Mouse (Mus musculus) heart, embryonic 11.5 days (tissue): ENCODE data around the gene Pgap3. TPM values are rescaled to one million over a fixed set of nuclear protein-coding genes. Genes with fewer than 3 reads are reported as not detected.
A peak's percentile ranks its signal among the peaks of the same experiment; 100 is the strongest.

Experiments
- ATAC-seq: fragments of 200-750 bp; cut with Nextera tagmentation; replicated peaks from 2 replicates; pipeline ENCODE4 v1.8.0; 2017; ENCODE audit warnings: moderate library complexity; ENCODE audit not compliant: insufficient number of reproducible peaks, low FRiP score, low TSS enrichment
- H3K27ac ChIP-seq: fragments of 300-500 bp; sonication (generic); 2 replicates; pipeline ENCODE4 v1.5.1; 2014; ENCODE audit warnings: mild to moderate bottlenecking, low read depth, low read length
- H3K27me3 ChIP-seq: fragments of 300-500 bp; sonication (generic); 2 replicates; pipeline ENCODE4 v1.6.1; 2014; ENCODE audit warnings: mild to moderate bottlenecking, low read length, mixed read lengths; ENCODE audit not compliant: control insufficient read depth, insufficient read depth
- H3K36me3 ChIP-seq: fragments of 300-500 bp; sonication (generic); 2 replicates; pipeline ENCODE4 v1.6.1; 2014; ENCODE audit warnings: mild to moderate bottlenecking, low read length, moderate library complexity, mixed read lengths; ENCODE audit not compliant: control insufficient read depth, insufficient read depth
- H3K4me1 ChIP-seq: fragments of 300-500 bp; sonication (generic); 2 replicates; pipeline ENCODE4 v1.6.1; 2014; ENCODE audit warnings: low read length; ENCODE audit not compliant: control insufficient read depth, insufficient read depth
- H3K4me2 ChIP-seq: fragments of 300-500 bp; sonication (generic); 2 replicates; pipeline ENCODE4 v1.6.1; 2014; ENCODE audit warnings: mild to moderate bottlenecking, moderate library complexity
- H3K4me3 ChIP-seq: fragments of 300-500 bp; sonication (generic); 2 replicates; pipeline ENCODE4 v1.5.1; 2014; ENCODE audit warnings: low read depth, low read length
- H3K9ac ChIP-seq: fragments of 300-500 bp; sonication (generic); 2 replicates; pipeline ENCODE4 v1.6.1; 2014; ENCODE audit warnings: mild to moderate bottlenecking, low read depth, low read length, moderate library complexity
- H3K9me3 ChIP-seq: fragments of 300-500 bp; sonication (generic); replicated peaks from 2 replicates; pipeline ENCODE4 v1.6.1; 2016; ENCODE audit warnings: low read length; ENCODE audit not compliant: control insufficient read depth
- WGBS: fragments of 180-500 bp; shearing (Covaris S2); extraction: QIAGEN DNeasy Blood & Tissue Kit; methylation state at CpG from one replicate; pipeline ENCODE4 v1.1.7; 2014; ENCODE audit not compliant: insufficient replicate concordance; 5-methylcytosine and 5-hydroxymethylcytosine counted together
- polyA plus RNA-seq: library from polyadenylated mRNA; unstranded; fragments of >200 nt; fragmentation: Nextera tagmentation; extraction: Ambion mirVana; gene quantifications from 2 replicates; pipeline ENCODE4 v1.2.1, GENCODE M21; 2014

The Pgap3 gene
- polyA plus RNA-seq, 1 experiment from 2014 or later, result 10.6 TPM

DNA sequence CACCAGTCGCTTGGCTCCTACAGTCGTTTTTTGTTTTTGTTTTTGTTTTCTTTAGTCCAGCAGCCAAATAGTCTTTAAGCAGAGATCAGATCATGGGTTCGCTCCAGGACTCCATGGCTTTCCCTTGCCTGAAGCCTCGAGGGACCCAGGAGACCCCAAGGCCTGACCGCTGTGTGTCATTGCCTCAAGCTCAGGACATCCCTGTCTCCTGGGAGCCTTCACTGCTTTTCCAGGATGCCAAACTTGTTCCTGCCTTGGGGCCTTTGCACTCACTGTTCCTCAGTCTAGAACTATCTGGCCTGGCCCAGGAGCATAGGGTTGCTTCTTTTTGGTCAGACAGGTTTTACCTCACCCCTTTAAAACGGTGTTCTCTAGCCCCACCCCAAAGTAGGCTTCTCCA, 6.3 kb upstream of the Pgap3 start:
- H3K4me1 ChIP-seq, result peaks cover 20% of the 10 kb centered on the region
- H3K9ac ChIP-seq, result no peak overlapping the region
- no peaks in the 10 kb centered on the region for H3K9me3 ChIP-seq
- H3K36me3 ChIP-seq, result no peaks in the 10 kb centered on the region
- 79% methylated on average over 6 of the region's 6 CpGs for WGBS
- H3K4me3 ChIP-seq, result no peak overlapping the region
- no peak overlapping the region for H3K27ac ChIP-seq
- H3K4me2 ChIP-seq, result no peak overlapping the region
- no peak for ATAC-seq
- H3K27me3 ChIP-seq, result no peaks in the 10 kb centered on the region

DNA sequence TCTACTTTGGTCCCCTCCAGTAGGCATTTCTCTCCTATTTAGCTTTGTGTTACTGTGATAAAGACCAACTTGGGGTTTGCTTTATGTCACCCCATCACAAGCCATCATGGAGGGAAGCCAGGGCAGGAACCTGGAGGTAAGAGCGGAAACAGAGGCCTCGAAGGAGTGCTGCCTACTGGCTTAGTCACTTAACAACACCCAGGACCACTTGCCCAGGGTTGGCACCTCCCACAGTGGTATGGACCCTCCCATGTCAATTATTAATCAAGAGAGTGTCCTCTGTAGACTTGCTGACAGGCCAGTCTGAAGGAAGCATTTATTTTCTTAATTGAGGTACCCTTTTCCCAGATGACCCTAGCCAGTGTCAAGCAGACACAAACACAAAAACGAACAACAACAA, 526 bp upstream of the Pgap3 start:
- Histone ChIP-seq H3K27ac (peak overlapping the region; percentile 96; the same call in 1 of the 2 replicates), H3K9me3 (no peaks in the 10 kb centered on the region), H3K4me1 (peaks cover 4% of the 10 kb centered on the region; the same call in 1 of the 2 replicates), H3K27me3 (no peaks in the 10 kb centered on the region), H3K9ac (peak overlapping the region; percentile 85), H3K4me2 (peak overlapping the region; percentile 75), H3K36me3 (no peaks in the 10 kb centered on the region), H3K4me3 (peak overlapping the region; percentile 68)
- no peak for ATAC-seq
- 58% methylated on average over 3 of the region's 3 CpGs for WGBS

DNA sequence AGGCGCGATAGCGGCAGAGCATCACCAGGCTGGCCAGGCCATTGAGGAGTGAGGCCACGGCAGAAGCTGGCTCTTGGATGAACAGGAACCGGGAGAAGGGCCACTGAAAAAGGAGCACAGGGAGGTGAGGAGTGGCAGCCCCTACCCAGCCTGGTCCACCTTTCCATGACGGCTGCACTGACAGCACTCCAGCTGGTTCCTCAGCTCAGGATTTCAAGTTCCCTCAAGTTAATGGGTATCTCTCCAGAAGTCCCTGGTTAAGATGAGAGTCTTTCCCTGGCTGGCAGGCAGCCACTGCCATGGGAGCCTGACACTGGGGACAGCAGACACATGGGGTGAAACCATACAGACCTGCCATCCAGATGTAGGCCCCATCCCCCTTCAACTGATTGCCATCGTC, 2.3 kb downstream of the Pgap3 start:
- H3K4me1 ChIP-seq, result peaks cover 25% of the 10 kb centered on the region
- H3K36me3 ChIP-seq, result no peaks in the 10 kb centered on the region
- no peak for ATAC-seq
- 78% methylated on average over 7 of the region's 7 CpGs for WGBS
- H3K27me3 ChIP-seq, result no peaks in the 10 kb centered on the region
- H3K4me3 ChIP-seq, result no peak overlapping the region
- H3K4me2 ChIP-seq, result no peak overlapping the region
- no peak overlapping the region for H3K27ac ChIP-seq
- no peak overlapping the region for H3K9ac ChIP-seq
- no peaks in the 10 kb centered on the region for H3K9me3 ChIP-seq

DNA sequence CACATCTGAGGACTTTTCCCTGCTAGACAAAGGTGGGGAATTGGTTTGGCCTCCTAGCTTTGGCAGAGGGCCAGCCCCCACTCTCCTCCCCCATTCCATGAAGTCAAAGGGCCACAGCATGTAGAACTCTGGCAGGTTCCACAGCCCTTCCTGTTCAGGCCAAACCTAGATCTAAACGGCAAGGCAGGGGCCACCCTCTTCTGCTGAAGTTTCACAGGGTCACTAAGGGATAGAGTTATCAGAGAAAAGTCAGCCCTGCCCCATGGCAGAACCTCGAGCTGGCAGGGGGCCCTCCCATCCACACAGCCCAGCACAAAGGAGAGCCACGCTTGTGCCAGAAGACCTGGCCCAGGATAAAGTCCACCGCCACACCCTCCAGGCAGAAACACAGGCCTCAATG, 5.2 kb downstream of the Pgap3 start:
- no peak overlapping the region for H3K4me3 ChIP-seq
- no peaks in the 10 kb centered on the region for H3K9me3 ChIP-seq
- no peaks in the 10 kb centered on the region for H3K36me3 ChIP-seq
- peaks cover 49% of the 10 kb centered on the region for H3K4me1 ChIP-seq
- peak overlapping the region; percentile 23; the same call in 1 of the 2 replicates for H3K4me2 ChIP-seq
- no peaks in the 10 kb centered on the region for H3K27me3 ChIP-seq
- 0 out of 2 replicates have a peak overlapping the region, but pooled peaks have one; percentile 28 for H3K9ac ChIP-seq
- 25% methylated on average over 4 of the region's 4 CpGs for WGBS
- ATAC-seq, result no peak
- H3K27ac ChIP-seq, result peak overlapping the region; percentile 92

DNA sequence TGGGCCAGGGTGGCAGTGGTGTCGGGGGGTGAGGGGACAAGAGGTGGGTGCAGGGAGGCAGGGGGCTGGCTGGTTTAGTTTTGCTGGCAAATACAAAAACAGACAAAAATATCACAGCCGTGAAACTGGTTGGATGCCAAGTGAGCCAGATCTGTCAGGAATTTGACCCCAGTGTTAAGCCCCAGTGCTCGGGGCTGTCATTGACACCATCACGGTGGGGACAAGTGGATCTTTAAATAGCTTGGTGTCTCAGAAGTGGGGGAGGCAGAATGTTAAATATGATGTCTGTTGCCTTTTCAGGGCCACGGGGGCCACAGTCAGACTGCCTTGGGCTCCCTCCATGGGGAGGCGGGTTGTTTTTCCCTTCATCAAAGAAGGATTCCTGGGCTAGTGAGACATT, 6.0 kb downstream of the Pgap3 start:
- Histone ChIP-seq H3K36me3 (no peaks in the 10 kb centered on the region), H3K4me3 (no peak overlapping the region), H3K9me3 (no peaks in the 10 kb centered on the region), H3K27me3 (no peaks in the 10 kb centered on the region), H3K4me1 (peaks cover 45% of the 10 kb centered on the region), H3K9ac (no peak overlapping the region; the same call in 1 of the 2 replicates), H3K4me2 (peak overlapping the region; percentile 27), H3K27ac (peak overlapping the region; percentile 92)
- ATAC-seq, result no peak
- 21% methylated on average over 6 of the region's 6 CpGs for WGBS

DNA sequence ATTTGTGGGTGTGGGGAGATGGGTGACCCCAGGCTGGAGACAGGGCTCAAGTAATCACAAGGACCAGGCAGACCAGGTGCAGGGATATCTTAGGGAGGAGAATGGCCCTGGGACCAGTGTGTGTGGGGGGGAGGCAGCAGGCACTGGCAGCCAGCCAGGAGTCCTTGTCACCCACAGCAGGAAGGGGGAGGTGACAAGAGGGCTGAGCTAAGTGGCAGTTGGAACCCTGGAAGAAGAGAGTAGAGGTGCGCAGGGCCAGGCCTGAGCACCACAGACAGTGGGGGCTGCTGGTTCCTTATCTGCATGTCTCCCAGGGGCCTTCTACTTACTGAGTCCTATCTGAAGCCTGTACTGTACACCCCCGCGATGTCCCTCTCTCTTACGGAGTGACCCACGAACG, 7.0 kb downstream of the Pgap3 start:
- H3K36me3 ChIP-seq, result no peaks in the 10 kb centered on the region
- H3K9me3 ChIP-seq, result no peaks in the 10 kb centered on the region
- peak overlapping the region; percentile 92 for H3K27ac ChIP-seq
- peak overlapping the region; percentile 27 for H3K4me2 ChIP-seq
- ATAC-seq, result peak; percentile 53
- H3K4me3 ChIP-seq, result no peak overlapping the region
- H3K4me1 ChIP-seq, result peaks cover 55% of the 10 kb centered on the region
- H3K9ac ChIP-seq, result peak overlapping the region; percentile 44
- 31% methylated on average over 6 of the region's 6 CpGs for WGBS
- peaks cover 1% of the 10 kb centered on the region for H3K27me3 ChIP-seq

DNA sequence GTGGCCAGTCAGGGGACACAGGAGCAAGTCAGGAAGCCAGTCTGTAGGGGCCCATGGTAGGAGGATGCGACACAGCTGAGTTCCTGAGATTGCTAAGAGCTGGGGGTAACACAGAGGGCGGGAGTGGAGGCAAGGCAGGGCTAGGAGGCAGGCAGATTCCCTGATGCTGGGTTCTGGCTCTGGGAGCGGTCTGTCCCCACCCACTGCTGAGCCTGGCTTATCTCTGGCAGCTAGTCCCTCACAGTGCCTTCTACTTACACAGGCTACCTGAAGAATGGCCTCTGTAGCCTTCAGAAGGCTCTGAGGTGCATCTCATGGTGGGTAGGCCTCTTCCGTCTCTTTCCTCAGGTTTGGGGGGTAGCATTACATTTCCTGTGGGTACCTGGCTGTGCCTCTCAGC, 7.6 kb downstream of the Pgap3 start:
- peaks cover 8% of the 10 kb centered on the region for H3K27me3 ChIP-seq
- no peak overlapping the region for H3K4me3 ChIP-seq
- peak overlapping the region; percentile 92 for H3K27ac ChIP-seq
- H3K4me1 ChIP-seq, result peaks cover 60% of the 10 kb centered on the region
- H3K36me3 ChIP-seq, result no peaks in the 10 kb centered on the region
- WGBS, result 10% methylated on average over 4 of the region's 4 CpGs
- ATAC-seq, result 0 out of 2 replicates have a peak, but pooled peaks have one; percentile 20
- H3K9me3 ChIP-seq, result no peaks in the 10 kb centered on the region
- H3K9ac ChIP-seq, result peak overlapping the region; percentile 54; the same call in 1 of the 2 replicates
- H3K4me2 ChIP-seq, result peak overlapping the region; percentile 27

DNA sequence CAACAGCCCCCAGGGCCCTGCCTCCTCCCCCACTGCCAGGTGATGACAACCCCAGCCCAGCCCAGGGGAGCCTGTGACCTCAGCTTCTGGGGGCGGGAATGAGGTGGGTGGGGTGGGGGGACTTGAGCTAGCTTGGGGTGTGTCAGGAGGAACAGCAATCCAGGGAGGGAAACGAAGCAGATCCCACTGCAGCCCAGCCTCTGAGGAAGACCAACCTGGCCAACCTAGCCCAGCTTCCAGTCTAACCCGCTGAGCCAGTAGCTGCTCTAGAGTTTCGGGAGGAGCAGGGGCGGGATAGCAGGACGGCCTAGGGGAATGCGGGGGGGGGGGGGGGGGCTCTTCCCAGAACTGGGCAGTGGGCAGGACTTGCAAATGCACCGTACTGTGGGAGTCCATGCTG, 8.3 kb downstream of the Pgap3 start:
- no peak overlapping the region for H3K9ac ChIP-seq
- H3K4me3 ChIP-seq, result no peak overlapping the region
- peaks cover 9% of the 10 kb centered on the region for H3K27me3 ChIP-seq
- ATAC-seq, result no peak
- H3K4me2 ChIP-seq, result 0 out of 2 replicates have a peak overlapping the region, but pooled peaks have one; percentile 15
- no peaks in the 10 kb centered on the region for H3K36me3 ChIP-seq
- H3K9me3 ChIP-seq, result no peaks in the 10 kb centered on the region
- 6% methylated on average over 7 of the region's 8 CpGs for WGBS
- H3K27ac ChIP-seq, result peak overlapping the region; percentile 92
- peaks cover 62% of the 10 kb centered on the region for H3K4me1 ChIP-seq

DNA sequence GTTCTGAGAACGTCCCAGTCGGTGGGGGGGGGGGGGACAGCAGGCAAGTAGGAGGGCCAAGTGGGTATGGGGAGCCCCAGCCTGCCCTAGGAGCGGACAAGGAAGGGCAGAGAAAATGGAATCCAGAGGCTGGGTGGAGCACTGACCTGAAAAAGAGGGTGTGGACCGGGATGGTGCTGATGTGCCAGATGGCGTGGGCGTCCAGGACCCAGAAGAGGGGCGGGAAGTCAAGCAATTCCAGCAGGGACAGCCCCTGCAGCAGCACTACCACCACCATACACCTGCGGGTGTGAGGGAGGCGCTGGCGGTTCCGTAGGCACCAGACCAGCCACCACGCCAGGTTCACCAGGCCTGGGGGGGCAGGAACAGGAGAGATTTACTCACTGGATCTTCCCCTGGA, 10.1 kb downstream of the Pgap3 start:
- no peak overlapping the region for H3K4me2 ChIP-seq
- no peak overlapping the region for H3K9ac ChIP-seq
- no peak overlapping the region for H3K4me3 ChIP-seq
- H3K27me3 ChIP-seq, result peaks cover 19% of the 10 kb centered on the region
- 70% methylated on average over 12 of the region's 12 CpGs for WGBS
- no peak overlapping the region for H3K27ac ChIP-seq
- H3K9me3 ChIP-seq, result no peaks in the 10 kb centered on the region
- peaks cover 59% of the 10 kb centered on the region for H3K4me1 ChIP-seq
- H3K36me3 ChIP-seq, result no peaks in the 10 kb centered on the region
- ATAC-seq, result no peak
